Mouse (Mus musculus) limb, embryonic 15.5 days (tissue): ENCODE results near the gene Tenm3. TPM values are rescaled to one million over a fixed set of nuclear protein-coding genes. Genes with fewer than 3 reads are reported as not detected.

Experiments
- ATAC-seq: fragments of 200-750 bp; cut with Nextera tagmentation; 2 replicates; pipeline ENCODE4 v1.8.0; 2017; ENCODE audit warnings: low read depth, moderate TSS enrichment; ENCODE audit not compliant: insufficient number of reproducible peaks, low FRiP score, low TSS enrichment
- H3K27ac ChIP-seq: fragments of 300-500 bp; sonication (generic); 2 replicates; pipeline ENCODE4 v1.5.1; 2015; ENCODE audit warnings: moderate library complexity, mild to moderate bottlenecking, inconsistent platforms
- H3K27me3 ChIP-seq: fragments of 300-500 bp; sonication (generic); 2 replicates; pipeline ENCODE4 v1.6.1; 2015; ENCODE audit warnings: inconsistent platforms
- H3K36me3 ChIP-seq: fragments of 300-500 bp; sonication (generic); 2 replicates; pipeline ENCODE4 v1.6.1; 2015; ENCODE audit warnings: inconsistent platforms
- H3K4me1 ChIP-seq: fragments of 300-500 bp; sonication (generic); 2 replicates; pipeline ENCODE4 v1.6.1; 2015; ENCODE audit warnings: inconsistent platforms
- H3K4me2 ChIP-seq: fragments of 300-500 bp; sonication (generic); 2 replicates; pipeline ENCODE4 v1.6.1; 2015; ENCODE audit warnings: mild to moderate bottlenecking, inconsistent platforms
- H3K4me3 ChIP-seq: fragments of 300-500 bp; sonication (generic); 2 replicates; pipeline ENCODE4 v1.5.1; 2015; ENCODE audit warnings: mild to moderate bottlenecking, inconsistent platforms
- H3K9ac ChIP-seq: fragments of 300-500 bp; sonication (generic); 2 replicates; pipeline ENCODE4 v1.6.1; 2015; ENCODE audit warnings: inconsistent platforms
- H3K9me3 ChIP-seq: fragments of 300-500 bp; sonication (generic); 2 replicates; pipeline ENCODE4 v1.6.1; 2016; ENCODE audit warnings: inconsistent platforms
- WGBS: fragments of 180-500 bp; shearing (Covaris S2); methylation state at CpG from one replicate; pipeline ENCODE4 v1.1.7; 2015; 5-methylcytosine and 5-hydroxymethylcytosine counted together
- polyA plus RNA-seq: library from polyadenylated mRNA; unstranded; fragments of >200 nt; fragmentation: Nextera tagmentation; extraction: Ambion mirVana; gene quantifications from 2 replicates; pipeline ENCODE4 v1.2.1, GENCODE M21; 2015

Gene Tenm3
- polyA plus RNA-seq, 1 experiment from 2014 or later = 35.5 TPM

DNA sequence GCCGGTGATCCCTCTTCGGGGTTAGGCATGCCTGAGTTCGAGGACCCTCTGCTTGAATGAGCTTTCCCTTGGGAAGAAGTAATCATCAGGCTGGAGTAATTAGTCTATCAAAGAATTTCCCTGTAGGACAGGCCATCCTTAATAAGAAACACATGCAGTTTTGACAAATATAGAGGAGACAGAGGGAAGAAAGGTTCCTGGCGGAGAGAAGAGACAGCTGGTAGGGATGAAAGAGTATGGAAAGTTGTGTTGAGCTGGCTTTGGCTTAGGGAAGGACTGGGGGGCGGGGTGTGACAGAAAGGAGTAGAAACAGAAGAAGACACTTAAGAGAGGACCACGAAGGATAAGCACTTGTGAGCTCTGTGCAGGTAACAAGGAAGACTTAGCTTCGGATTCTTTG lies 194.3 kb downstream of the Tenm3 start:
- Histone ChIP-seq H3K36me3 (no peaks in the 10 kb centered on the region), H3K9ac (no peak overlapping the region), H3K27me3 (no peaks in the 10 kb centered on the region), H3K4me1 (no peaks in the 10 kb centered on the region; the same call in 1 of the 2 replicates), H3K4me2 (no peak overlapping the region), H3K4me3 (no peak overlapping the region), H3K27ac (no peak overlapping the region), H3K9me3 (no peaks in the 10 kb centered on the region)
- no peak for ATAC-seq
- WGBS = 48% methylated on average over 7 of the region's 7 CpGs

DNA sequence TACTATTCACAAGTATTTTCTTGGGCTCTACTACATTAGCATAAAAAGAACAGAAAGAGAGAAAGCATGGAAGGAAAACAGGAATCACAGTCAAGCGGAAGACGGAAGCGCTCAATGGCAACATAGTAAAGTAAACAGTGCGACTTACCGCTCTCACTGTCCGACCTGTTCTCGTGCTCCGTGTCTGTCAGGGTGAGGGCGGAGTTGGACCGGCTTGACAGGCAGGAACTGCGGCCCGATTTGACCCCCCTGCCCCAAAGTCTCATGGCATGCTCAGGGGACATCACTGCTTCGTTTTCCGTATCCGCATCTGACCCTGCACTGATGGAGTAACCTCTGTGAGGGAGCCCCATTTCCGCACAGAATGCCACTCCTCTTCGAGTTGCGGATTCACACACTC lies 197.6 kb downstream of the Tenm3 start:
- WGBS = 71% methylated on average over 18 of the region's 18 CpGs
- ATAC-seq = no peak
- Histone ChIP-seq H3K27ac (no peak overlapping the region), H3K4me1 (no peaks in the 10 kb centered on the region; the same call in 1 of the 2 replicates), H3K9ac (no peak overlapping the region), H3K9me3 (no peaks in the 10 kb centered on the region), H3K36me3 (no peaks in the 10 kb centered on the region), H3K4me2 (0 out of 2 replicates have a peak overlapping the region, but pooled peaks have one; percentile 1), H3K27me3 (no peaks in the 10 kb centered on the region), H3K4me3 (peak overlapping the region; percentile 12)

DNA sequence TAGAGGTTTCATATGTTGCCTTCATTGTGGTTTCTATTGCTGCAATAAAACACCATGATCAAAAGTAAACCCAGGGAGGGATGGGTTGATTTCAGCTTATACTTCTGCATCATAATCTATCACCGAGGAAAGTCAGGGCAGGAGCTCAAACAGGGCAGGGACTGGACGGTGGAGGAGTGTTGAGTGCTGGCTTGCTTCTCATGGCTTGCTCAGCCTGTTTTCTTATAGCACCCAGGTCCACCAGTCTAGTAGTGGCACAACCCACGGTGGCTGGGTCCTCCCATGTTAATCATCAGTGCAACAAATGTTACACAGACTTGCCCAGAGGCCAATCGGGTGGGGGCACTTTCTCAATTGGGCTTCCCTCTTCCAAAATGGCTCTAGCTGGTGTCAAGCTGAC lies 205.6 kb downstream of the Tenm3 start:
- H3K9ac ChIP-seq = no peak overlapping the region

DNA sequence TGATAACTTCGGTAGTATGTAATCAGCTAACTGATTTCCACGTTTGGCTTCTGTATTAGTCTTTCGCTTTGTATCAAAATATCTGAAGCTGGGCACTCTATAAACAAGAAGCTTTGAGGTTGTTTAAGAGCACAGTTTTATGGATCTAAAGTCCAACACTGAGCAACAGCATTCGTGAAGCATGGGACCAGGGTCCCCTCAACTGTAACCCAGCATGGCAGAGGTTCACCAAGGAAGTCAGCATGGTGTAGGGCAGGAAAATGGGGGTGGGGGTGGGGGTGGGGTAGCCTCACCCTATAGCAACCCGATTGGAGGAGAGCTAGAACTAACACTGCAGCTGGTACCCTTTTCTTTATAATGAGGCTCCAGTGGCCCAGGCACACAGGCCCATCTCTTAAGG lies 206.8 kb downstream of the Tenm3 start:
- H3K27me3 ChIP-seq = no peaks in the 10 kb centered on the region
- no peaks in the 10 kb centered on the region for H3K36me3 ChIP-seq
- WGBS = 78% methylated on average over 5 of the region's 5 CpGs
- no peak overlapping the region for H3K4me3 ChIP-seq
- ATAC-seq = no peak
- H3K4me1 ChIP-seq = no peaks in the 10 kb centered on the region; the same call in 1 of the 2 replicates
- H3K9me3 ChIP-seq = no peaks in the 10 kb centered on the region
- no peak overlapping the region for H3K9ac ChIP-seq
- no peak overlapping the region for H3K27ac ChIP-seq
- H3K4me2 ChIP-seq = no peak overlapping the region

More for the DNA sequence above, 205.6 kb downstream of the Tenm3 start:
- H3K9me3 ChIP-seq = no peaks in the 10 kb centered on the region
- ATAC-seq = no peak
- no peaks in the 10 kb centered on the region for H3K27me3 ChIP-seq
- H3K36me3 ChIP-seq = no peaks in the 10 kb centered on the region
- no peak overlapping the region for H3K4me2 ChIP-seq
- no peak overlapping the region for H3K27ac ChIP-seq
- 64% methylated on average over 4 of the region's 4 CpGs for WGBS
- no peak overlapping the region for H3K4me3 ChIP-seq
- no peaks in the 10 kb centered on the region; the same call in 1 of the 2 replicates for H3K4me1 ChIP-seq

DNA sequence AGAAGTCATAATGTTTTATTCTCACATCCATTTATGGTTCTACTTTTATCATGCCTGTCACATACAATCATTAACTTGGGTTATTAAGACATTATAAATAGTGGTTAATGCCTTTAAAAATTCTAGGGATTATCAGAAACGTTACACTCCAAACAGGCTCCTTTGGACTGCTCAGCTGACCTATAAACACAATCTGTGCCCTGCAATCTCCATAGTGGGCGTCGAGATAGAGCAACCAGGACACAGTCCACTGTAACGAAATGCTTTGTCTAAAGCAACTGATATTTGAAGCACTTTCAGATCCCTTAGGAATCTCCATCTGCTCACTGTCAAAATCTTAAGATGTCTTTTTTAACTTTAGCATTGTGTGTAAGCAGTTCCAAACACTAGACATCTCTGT lies 207.9 kb downstream of the Tenm3 start:
- no peak overlapping the region for H3K9ac ChIP-seq
- no peak overlapping the region for H3K4me3 ChIP-seq
- H3K4me1 ChIP-seq = no peaks in the 10 kb centered on the region; the same call in 1 of the 2 replicates
- no peak overlapping the region for H3K4me2 ChIP-seq
- H3K27ac ChIP-seq = no peak overlapping the region
- no peaks in the 10 kb centered on the region for H3K36me3 ChIP-seq
- no peak for ATAC-seq
- 64% methylated on average over 4 of the region's 4 CpGs for WGBS
- H3K9me3 ChIP-seq = no peaks in the 10 kb centered on the region
- no peaks in the 10 kb centered on the region for H3K27me3 ChIP-seq

DNA sequence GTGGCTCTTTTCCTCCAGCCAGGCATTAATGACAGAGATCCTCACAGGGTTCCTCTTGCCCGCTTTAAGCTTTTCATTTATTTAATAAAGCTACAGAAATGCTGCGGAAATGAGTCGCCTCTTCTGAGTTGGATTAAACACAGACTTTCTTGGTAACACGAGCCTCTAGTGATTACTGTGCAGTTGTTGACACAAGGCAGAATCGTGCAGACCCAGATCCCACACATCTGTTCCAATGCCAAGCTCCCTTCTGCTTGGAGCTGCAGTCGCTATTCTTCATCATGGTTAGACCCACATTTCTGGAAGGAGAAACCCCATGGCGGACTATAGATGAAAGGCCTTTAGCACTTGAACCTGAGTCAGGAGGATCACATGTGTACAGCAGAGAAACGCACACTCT lies 210.3 kb downstream of the Tenm3 start:
- Histone ChIP-seq H3K4me1 (no peaks in the 10 kb centered on the region; the same call in 1 of the 2 replicates), H3K36me3 (no peaks in the 10 kb centered on the region), H3K27ac (no peak overlapping the region), H3K27me3 (no peaks in the 10 kb centered on the region), H3K4me3 (no peak overlapping the region), H3K4me2 (no peak overlapping the region), H3K9ac (no peak overlapping the region), H3K9me3 (no peaks in the 10 kb centered on the region)
- ATAC-seq = no peak
- WGBS = 41% methylated on average over 8 of the region's 8 CpGs

DNA sequence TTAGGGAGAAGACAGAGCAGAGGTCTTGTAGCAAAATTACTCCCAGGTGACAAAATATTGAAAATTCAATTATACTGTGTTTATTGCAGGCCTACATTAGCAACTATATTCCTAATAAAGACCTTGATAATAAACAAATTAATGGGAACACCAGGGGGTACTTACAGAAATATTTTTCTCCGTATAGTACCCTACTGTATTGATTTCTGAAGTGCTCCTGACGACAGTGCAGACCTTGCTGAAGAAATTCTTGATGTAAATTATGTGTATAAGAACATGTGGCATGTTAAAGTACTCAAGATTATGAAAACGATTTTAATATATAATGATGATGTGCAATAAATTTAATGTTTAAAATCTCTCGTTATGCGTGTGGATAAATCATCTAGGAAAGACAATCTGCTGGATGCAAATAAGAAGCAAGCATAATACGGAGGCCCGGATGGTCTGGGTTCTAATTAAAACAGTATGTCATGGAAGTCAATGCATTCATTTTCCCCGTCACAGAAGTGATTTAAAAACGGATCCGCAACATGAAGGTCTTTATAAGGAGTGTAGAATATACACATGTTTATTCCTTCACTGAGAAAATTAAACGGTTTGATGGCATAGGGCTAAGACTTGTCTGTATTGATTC lies 221.1 kb downstream of the Tenm3 start:
- Histone ChIP-seq H3K27me3 (no peaks in the 10 kb centered on the region), H3K4me2 (no peak overlapping the region), H3K9me3 (no peaks in the 10 kb centered on the region), H3K27ac (no peak overlapping the region), H3K9ac (no peak overlapping the region), H3K4me1 (no peaks in the 10 kb centered on the region), H3K4me3 (no peak overlapping the region), H3K36me3 (no peaks in the 10 kb centered on the region)
- no peak for ATAC-seq
- 65% methylated on average over 11 of the region's 11 CpGs for WGBS

DNA sequence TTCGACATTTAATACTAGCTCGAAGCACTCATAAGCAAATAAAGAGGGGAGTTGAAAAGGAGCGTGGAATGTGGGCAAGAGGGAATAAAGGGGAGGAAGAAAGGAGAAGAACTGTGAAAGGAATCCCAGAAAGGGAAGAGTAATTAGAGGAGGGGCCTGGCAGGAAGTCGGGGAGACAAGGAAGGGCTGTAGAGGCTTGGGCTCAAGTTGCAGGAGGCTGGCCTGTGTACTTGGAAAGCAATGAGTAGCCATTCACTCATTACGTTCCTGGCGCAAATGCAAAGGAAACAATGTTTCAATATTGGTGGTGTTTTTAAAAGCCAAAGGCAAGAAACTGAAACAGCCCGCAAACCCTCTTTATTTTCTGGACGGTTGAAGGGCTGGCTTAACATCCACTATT lies 228.7 kb downstream of the Tenm3 start:
- H3K4me2 ChIP-seq = peak overlapping the region; percentile 10; the same call in 1 of the 2 replicates
- peak overlapping the region; percentile 55; the same call in 1 of the 2 replicates for H3K27ac ChIP-seq
- no peak overlapping the region for H3K9ac ChIP-seq
- 27% methylated on average over 8 of the region's 8 CpGs for WGBS
- peaks cover 20% of the 10 kb centered on the region for H3K4me1 ChIP-seq
- H3K4me3 ChIP-seq = no peak overlapping the region
- no peaks in the 10 kb centered on the region for H3K27me3 ChIP-seq
- no peaks in the 10 kb centered on the region for H3K36me3 ChIP-seq
- no peaks in the 10 kb centered on the region for H3K9me3 ChIP-seq
- ATAC-seq = peak; percentile 58; the same call in 1 of the 2 replicates

DNA sequence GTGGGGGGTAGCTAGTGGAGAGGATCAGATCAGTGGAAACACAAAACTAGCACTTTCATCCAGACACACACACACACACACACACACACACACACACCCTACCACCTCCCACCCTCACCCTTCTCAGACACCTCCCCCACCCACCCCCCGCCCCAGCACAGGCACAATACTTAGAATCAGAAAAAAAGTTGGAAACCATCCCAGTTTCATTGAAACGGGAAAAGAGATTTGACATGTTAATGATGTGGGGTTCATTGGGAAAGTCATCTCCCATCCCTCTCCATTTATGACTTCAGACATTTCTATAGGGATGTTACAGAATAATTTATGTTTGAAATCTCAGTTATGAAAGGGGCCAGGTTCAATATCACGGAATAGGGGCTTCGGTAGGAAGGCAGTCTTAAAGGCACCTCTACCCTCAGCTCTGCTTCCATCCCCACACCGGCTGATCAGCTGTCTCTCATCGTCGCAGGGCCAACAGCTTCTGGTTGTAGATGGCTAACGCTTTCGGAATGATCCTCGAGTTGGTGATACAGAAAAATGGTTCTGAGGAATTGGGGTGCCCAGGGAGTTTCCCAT lies 231.7 kb downstream of the Tenm3 start:
- H3K4me3 ChIP-seq = no peak overlapping the region
- H3K9me3 ChIP-seq = no peaks in the 10 kb centered on the region
- ATAC-seq = no peak
- WGBS = 66% methylated on average over 10 of the region's 10 CpGs
- no peak overlapping the region for H3K9ac ChIP-seq
- H3K4me2 ChIP-seq = no peak overlapping the region
- peaks cover 20% of the 10 kb centered on the region for H3K4me1 ChIP-seq
- H3K27me3 ChIP-seq = no peaks in the 10 kb centered on the region
- no peaks in the 10 kb centered on the region for H3K36me3 ChIP-seq
- H3K27ac ChIP-seq = no peak overlapping the region

DNA sequence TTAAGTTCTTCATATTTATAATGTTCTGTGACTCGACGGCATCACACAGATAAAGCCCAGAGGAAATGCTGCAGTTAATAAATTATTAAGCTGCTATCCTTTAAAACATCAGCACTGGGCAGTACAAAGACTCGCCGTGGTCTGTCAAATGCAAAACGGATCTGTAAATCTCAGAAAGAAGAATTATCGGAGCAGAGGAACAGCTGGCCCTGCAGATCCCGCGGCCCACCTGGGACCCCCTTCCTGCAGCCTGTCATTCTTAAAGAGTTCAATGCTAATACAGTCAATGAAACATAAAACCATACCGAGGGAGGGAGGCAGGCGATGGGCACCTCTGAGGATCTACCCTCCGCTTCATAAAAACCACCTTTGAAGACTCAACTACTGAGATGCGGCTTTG lies 232.6 kb downstream of the Tenm3 start:
- no peak for ATAC-seq
- no peak overlapping the region for H3K4me2 ChIP-seq
- 42% methylated on average over 12 of the region's 12 CpGs for WGBS

DNA sequence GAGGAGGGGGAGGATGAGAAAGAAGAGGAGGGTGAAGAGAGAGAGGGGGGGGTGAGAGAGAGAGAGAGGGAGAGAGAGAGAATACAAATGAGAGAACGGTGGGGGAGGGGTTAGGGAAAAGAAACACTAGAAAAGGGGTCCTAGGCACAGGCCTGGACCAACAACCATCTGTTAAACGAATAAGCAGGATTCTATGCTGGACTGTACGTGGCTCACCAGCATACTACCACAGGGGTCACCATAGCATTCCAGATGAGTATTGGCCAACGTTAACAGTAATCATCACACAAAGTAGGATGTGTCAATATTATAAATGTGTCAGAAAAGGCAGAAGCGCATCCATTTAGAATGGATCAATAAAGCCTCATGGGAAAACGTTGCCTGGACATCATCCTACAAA lies 233.4 kb downstream of the Tenm3 start:
- 72% methylated on average over 6 of the region's 6 CpGs for WGBS

More for the DNA sequence above, 232.6 kb downstream of the Tenm3 start:
- H3K9ac ChIP-seq = no peak overlapping the region
- H3K4me3 ChIP-seq = no peak overlapping the region
- peaks cover 20% of the 10 kb centered on the region for H3K4me1 ChIP-seq
- no peak overlapping the region for H3K27ac ChIP-seq
- no peaks in the 10 kb centered on the region for H3K9me3 ChIP-seq
- no peaks in the 10 kb centered on the region for H3K27me3 ChIP-seq
- H3K36me3 ChIP-seq = no peaks in the 10 kb centered on the region

DNA sequence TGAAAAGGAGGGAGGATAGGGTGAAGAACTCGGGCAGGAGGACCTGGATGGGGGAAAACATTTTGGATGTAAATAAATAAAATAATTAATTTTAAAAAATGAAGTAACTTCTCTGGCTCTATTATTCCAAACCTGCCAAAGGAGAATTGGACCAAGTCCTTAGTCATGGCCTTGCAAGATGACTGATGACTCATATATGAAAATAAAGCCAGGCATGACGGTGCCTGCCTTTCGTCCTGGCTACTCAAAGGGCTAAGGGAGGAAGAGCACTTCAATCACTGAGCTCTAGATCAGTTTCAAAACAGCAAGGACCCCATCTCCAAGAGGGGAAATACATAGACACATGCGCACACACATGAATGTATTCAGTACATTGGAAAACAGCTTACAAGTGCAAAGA lies 234.1 kb downstream of the Tenm3 start:
- Histone ChIP-seq H3K4me2 (no peak overlapping the region), H3K27me3 (no peaks in the 10 kb centered on the region), H3K4me3 (no peak overlapping the region), H3K36me3 (no peaks in the 10 kb centered on the region), H3K4me1 (peaks cover 12% of the 10 kb centered on the region), H3K27ac (no peak overlapping the region), H3K9ac (no peak overlapping the region), H3K9me3 (no peaks in the 10 kb centered on the region)
- ATAC-seq = no peak
- 77% methylated on average over 4 of the region's 4 CpGs for WGBS

More for the DNA sequence above, 233.4 kb downstream of the Tenm3 start:
- Histone ChIP-seq H3K4me3 (no peak overlapping the region), H3K9me3 (no peaks in the 10 kb centered on the region), H3K27ac (no peak overlapping the region), H3K27me3 (no peaks in the 10 kb centered on the region), H3K9ac (no peak overlapping the region), H3K4me1 (peaks cover 17% of the 10 kb centered on the region), H3K36me3 (no peaks in the 10 kb centered on the region), H3K4me2 (no peak overlapping the region)
- ATAC-seq = no peak
